Mouse (Mus musculus): ENCODE measurements around the gene Tbp.
"Not testable (repeated sequence)": the region's sequence is repeated elsewhere in the genome, so short reads cannot be mapped to it uniquely, and the experiment has no call there.

Tbp gene

GRCm38 (mm10) chr17:15540309-15540708 lies 40.6 kb downstream of the Tbp start:
- peak; percentile 23 to 37 for DNase-seq

- DNase-seq, result not testable (repeated sequence)
Observed at GRCm38 (mm10) chr17:15543868-15544267, 44.2 kb downstream of the Tbp start.

GRCm38 (mm10) chr17:15546440-15546839 lies 46.8 kb downstream of the Tbp start:
- no peak for DNase-seq

- no peak for DNase-seq
Observed at GRCm38 (mm10) chr17:15549713-15550112, 50.0 kb downstream of the Tbp start.

GRCm38 (mm10) chr17:15559946-15560345 lies 60.3 kb downstream of the Tbp start:
- DNase-seq, result no peak

GRCm38 (mm10) chr17:15564014-15564927 lies 64.6 kb downstream of the Tbp start, which contains the start of gene Prdm9:
Prdm9 (minus strand) TSS chr17:15564354.
- DNase-seq, result peak; percentile 100

GRCm38 (mm10) chr17:15564928-15565300 lies 65.2 kb downstream of the Tbp start:
- peak; percentile 23 to 49 for DNase-seq

GRCm38 (mm10) chr17:15566908-15567307 lies 67.2 kb downstream of the Tbp start:
- DNase-seq, result no peak

GRCm38 (mm10) chr17:15575056-15575455 lies 75.4 kb downstream of the Tbp start:
- no peak for DNase-seq

GRCm38 (mm10) chr17:15577291-15577694 lies 77.6 kb downstream of the Tbp start:
- DNase-seq, result peak; percentile 32 to 37

Data from cerebellum, postnatal 14 days (tissue).